Mouse (Mus musculus) CH12F3 (cell line): ENCODE results near the gene Gins1.
"Not testable (repeated sequence)": the region's sequence is repeated elsewhere in the genome, so short reads cannot be mapped to it uniquely, and the experiment has no call there.

ENCODE experiments used
- in situ Hi-C: fragments of 300-500 bp; cut with MboI; formaldehyde crosslinking; loops from 2 replicates; pipeline ENCODE4 v1.14.3; 2020; ENCODE audit warnings: low sequenced_read_pairs

The Gins1 gene

GRCm38 (mm10) chr2:150904936-150905450 is at the start of gene Gins1:
Gene Gins1, plus strand, starts transcription at chr2:150905400.
- in situ Hi-C loops: no loop called here

DNA sequence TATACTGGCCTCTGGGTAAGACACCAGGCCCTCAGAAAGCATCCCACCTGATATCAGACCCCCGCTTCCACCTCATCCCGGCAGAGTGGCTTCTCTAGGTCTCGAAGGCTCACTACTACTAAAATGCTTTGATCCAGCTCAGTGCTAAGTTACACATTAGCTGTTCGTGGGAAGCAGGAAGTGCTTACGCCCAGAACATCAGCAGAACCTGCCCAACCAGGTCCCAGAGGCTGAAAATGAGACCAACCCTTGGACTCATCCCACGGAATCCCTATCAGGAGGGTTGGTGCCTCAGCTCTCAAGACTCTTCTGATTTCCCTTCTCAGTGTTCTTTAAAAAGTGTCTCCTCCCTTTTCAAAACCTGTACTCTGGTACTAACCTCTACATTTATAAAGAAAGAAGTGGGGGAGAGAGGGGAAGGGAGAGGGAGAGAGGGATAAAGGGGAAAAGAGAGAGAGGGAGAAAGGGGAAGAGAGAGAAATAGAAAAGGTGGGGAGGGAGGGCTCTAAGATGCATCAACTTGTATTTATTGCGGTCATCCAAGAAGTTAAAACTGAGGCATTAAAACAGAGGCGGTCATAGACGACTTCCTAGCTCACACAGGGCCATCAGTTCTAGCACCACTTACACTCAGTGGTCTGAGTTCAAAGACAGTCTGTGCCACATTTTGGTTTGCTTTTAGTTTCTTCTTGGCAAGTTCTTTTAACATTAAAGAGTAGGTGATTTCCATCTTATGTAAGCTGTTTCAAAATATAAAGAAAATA is 46.3 kb upstream of the Gins1 start:
- in situ Hi-C loops: no loop called here

- in situ Hi-C loops: no loop called here
These were observed 45.3 kb upstream of the Gins1 start for GRCm38 (mm10) chr2:150859709-150860470.

DNA sequence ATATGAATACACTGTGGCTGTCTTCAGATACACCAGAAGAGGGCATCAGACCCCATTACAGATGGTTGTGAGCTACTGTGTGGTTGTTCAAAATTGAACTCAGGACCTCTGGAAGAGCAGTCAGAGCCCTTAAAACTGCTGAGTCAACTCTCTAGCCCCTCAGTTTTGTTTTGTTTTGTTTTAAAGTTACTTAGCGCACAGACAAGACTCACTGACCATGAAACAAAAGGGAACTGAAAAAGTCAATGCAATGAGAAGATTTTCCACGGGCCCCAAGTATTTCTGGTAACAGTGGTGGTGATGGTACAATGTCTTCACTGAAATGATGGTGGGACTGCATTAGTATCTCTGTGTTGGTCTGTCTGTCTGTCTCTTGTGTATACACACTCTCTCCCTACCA is 44.1 kb upstream of the Gins1 start:
- in situ Hi-C loops: no loop called here

DNA sequence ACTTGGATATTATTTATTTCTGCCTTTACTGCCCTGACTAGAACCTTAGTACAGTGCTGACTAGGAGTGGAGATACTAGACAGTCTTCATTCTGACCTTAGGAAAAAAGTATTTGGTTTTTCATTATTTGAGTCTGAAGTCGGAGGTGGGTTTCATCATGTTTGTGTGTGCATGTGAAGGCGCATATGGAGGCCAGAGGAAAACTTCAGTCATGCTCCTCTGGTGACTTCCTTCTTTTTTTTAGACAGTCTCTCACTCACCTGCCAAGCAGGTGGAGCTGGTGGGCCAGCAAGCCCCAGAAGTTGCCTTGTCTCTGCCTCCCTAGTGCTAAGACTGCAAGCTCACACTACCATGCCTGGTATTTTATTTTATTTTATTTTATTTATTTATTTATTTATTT is 38.2 kb upstream of the Gins1 start:
- in situ Hi-C loops: no loop called here

DNA sequence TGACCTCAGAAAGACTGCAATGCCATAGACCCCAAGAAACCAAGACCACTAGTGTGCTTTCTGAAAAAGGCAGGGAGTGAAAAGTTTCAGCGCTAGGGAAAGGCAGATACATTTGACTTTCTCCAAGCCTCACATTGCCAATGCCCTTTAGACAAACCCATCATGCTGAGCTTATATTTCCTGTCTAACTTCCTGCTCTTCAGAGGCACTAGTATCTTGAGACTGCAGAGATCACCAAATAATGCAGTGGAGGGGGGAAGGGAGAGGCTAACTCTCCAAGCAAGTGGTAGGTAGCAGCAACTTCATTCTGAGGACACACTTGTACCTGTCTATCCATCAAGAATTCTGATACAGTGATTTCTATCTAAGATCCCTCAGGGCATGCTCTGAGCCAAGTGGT is 35.8 kb upstream of the Gins1 start:
- in situ Hi-C loops: no loop called here

- in situ Hi-C loops: no loop called here
These were observed 30.7 kb upstream of the Gins1 start for GRCm38 (mm10) chr2:150874508-150874907.

DNA sequence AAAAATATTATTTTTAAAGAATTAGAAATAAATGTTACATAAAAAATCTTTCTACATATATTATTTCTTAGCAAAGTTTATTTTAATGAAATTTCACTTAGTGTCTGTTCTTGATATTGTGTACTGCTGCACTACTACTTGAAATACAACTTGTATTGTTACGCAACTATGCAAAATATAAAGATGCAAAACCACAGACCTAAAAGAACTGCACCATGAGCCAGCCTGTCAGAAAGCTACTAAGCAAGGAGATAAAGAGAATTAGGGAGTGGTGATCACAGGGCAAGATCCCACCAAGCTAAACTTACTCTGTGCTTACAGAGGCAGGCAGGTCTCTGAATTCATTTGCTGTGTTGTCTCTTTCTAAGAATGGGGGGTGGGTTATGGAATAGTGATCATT is 30.0 kb upstream of the Gins1 start:
- in situ Hi-C loops: no loop called here

- in situ Hi-C loops: no loop called here
These were observed 27.6 kb upstream of the Gins1 start for GRCm38 (mm10) chr2:150877561-150877960.

GRCm38 (mm10) chr2:150884075-150884778 is 21.0 kb upstream of the Gins1 start:
- in situ Hi-C loops: no loop called here

DNA sequence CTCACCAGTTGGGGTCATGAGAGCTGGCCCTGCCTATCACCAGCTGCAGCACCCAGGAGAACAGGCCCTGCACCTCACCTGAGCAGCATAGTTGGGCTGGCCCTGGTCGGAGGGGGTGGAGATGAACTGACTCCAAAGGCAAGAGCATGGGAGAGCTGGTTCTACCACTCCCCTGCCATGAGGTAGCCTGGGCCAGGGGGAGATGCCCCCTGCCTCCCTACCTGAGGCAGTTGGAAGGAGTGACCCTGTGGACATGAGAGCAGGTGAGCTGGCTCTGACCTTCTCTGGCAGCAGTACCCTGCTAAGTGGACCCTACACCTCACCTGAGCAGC is 20.5 kb upstream of the Gins1 start:
- in situ Hi-C loops: no loop called here

DNA sequence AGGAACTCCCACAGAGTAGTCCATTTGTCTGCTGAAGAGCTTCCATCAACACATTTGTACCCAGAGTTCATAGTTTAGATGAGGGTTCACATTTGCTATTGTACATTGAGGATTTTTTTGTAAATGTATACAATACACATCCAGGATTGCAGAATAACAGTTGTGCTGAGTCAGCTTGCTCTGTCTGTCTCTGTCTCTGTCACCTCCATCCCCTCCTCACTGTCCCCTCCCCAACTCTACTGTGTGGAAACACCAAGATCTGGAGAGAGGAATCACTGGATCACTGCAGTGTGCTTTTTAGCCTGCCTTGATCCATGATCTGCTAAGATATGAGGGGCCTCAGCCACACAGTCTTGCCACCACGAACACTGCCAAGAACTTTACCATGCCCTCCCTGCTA is 19.4 kb upstream of the Gins1 start:
- in situ Hi-C loops: no loop called here

DNA sequence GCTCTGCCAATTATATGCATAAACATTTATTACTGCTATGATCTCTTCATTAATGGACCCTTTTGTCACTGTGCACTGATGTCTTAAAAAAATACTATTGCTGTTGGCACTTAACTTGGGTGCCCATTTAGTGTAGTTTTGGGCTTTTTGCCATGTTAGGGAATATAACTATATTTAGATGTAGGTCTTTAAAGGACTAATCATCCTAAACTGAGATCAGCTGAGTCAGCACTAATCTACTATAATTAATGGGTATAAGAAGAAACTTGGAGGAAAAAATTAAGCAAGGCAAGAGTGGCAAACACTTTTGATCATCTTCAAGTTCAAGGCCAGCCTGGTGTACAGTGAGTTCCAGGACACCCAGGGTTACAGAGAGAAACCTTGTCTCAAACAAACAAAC is 18.9 kb upstream of the Gins1 start:
- in situ Hi-C loops: no loop called here

DNA sequence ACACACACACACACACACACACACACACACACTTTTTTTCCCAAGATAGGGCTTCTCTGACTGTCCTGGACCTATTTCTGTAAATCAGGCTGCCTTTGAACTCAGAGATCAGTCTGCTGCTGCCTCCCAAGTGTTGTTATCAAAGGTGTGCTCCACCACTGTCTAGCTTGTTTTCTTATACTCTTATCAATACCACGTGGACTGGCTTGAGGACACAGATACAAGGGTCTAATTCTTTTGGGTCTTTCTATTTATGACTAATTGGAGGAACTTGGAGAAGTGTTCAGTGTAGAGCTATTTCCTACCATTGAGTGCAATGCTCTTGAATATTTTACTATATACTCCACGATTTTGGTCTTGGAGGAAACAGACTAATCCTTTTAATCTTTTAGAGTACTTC is 17.8 kb upstream of the Gins1 start:
- in situ Hi-C loops: no loop called here

- in situ Hi-C loops: no loop called here
These were observed 10.5 kb upstream of the Gins1 start for GRCm38 (mm10) chr2:150894617-150895267.

DNA sequence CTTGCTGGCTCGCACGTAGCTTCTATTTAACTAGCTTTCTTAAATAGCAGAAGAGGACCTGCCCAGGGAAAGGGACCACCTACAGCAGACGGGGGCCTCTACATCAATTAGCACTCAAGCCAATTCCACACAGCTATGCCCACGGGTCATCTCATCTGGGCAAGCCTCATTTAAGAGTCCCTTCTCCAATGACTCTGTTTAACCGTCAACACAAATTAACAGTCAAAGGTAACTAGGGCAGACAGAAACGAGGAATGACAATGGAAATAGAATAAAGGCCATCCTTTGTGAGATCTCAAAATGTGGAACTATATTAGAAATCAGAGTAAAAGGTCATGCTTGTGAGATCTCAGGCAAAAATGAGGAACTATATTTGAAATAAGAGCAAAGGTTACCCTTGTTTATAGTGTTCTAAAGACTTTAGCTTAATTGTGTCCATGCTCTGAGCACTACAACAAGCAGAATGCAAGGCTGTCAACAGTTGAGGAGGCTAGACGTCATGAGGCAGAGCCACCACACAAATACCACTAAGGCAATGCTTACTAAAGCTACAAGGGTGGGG is 9.4 kb upstream of the Gins1 start:
- in situ Hi-C loops: no loop called here

- in situ Hi-C loops: no loop called here
These were observed 4.9 kb upstream of the Gins1 start for GRCm38 (mm10) chr2:150900341-150900740.

DNA sequence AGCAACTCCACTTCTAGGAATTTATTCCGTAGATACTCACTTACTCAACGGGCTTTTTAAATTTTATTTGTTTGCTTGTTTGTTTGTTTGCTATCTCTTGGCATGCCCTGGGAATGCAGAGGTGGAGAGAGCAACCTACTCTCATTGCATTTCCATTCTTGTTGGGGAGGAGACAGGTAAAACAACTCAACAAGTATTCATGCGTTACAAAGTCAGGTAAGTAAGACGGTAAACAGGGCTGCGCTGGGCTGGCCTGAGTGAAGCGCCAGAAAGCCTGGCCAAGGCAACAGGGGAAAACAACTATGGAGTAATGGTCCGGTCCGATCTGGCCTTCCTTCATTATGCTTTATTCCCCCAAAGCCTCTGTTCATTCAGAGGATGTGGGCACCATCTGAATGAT is 2.9 kb upstream of the Gins1 start:
- in situ Hi-C loops: no loop called here

- in situ Hi-C loops: no loop called here
These were observed 796 bp upstream of the Gins1 start, which contains the start of gene Abhd12 for GRCm38 (mm10) chr2:150904272-150904935. Gene Abhd12, minus strand, starts transcription at chr2:150904741.

DNA sequence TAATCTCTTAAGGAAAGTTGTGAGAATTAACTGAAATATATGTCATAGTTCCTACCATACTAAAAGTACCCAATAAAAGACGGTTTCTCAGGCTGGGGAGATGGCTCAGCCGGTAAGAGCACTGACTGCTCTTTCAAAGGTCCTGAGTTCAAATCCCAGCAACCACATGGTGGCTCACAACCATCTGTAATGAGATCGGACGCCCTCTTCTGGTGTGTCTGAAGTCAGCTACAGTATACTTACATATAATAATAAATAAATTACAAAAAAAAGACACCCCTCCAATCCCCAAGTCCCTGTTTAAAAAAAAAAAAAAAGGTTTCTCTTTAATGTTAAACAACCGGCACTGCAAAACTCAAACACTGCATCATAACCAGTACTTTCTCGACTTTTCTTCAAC is 3.7 kb downstream of the Gins1 start:
- in situ Hi-C loops: not testable (repeated sequence)
